In the genomic region with DNA sequence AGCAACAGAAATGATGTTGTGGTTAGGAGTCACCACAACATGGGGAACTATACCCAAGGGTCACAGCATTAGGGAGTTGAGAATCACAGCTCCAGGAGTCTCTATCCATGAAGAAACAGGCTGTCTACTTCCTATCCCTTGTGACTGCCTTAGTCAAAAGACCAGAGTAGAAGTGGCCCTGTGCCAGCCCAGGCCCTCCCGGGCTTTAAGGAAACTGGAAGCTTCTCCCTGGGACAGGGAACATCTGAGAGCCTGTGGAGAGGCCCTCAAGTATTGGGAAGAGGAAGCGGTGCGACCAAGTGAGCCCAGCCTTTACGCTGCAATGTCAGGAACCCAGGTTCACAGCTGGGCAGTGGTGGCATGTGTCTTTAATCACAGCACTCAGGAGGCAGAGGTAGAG, we compare ENCODE assay signal across 15 mouse cellular contexts. TPM values are rescaled to one million over a fixed set of nuclear protein-coding genes. Genes with fewer than 3 reads are reported as not detected.
A peak's percentile ranks its signal among the peaks of the same experiment; 100 is the strongest.
DNase-seq lines count a peak whose midpoint lies in the region.
"Had no signal": no experiment of that assay in that cellular context is flagged by ENCODE, and none has a peak within 500 bp of the region (broad histone marks: within the 10 kb centered on the region; RNA-seq: fewer than 3 reads in every experiment).

No protein-coding gene starts in this region.

- peak; percentile 24 for DNase-seq in cerebellum, adult 9-11 months
- no peak for DNase-seq in cerebellum, adult 18-20 months
- DNase-seq in kidney, postnatal 4 days = peak; percentile 42 to 52
- DNase-seq in kidney, postnatal 36 days = no peak
- peak; percentile 50 for DNase-seq in 416B (ENCODE audit: low read depth)
- peak; percentile 52 for DNase-seq in lung, postnatal 36 days
- no peak for DNase-seq in layer of hippocampus, postnatal 36 days
- no peak for DNase-seq in layer of hippocampus, postnatal 10 days (ENCODE audit: low spot score in 2 of 2)
- DNase-seq: adrenal gland, adult 2 months; adrenal gland, postnatal 36 days; cerebellum, adult 8-10 months; cerebellum, postnatal 25 days; gastrocnemius, postnatal 36 days; heart, adult 2 months had no signal

RNA-seq across cellular contexts. Expression of a gene that starts 4.6 kb away (rescaled TPM):
- total RNA-seq in layer of hippocampus, postnatal 36 days (2021) = 1 to 10 TPM; 2.0 to 2.9 TPM
- 1 to 10 TPM; 2.8 TPM for total RNA-seq in layer of hippocampus, postnatal 10 days (2021)
- total RNA-seq: CH12.LX had no signal

RNA-seq across cellular contexts. Expression of a gene that starts 24.4 kb away (rescaled TPM):
- 10 to 100 TPM; 23.8 to 29.7 TPM for total RNA-seq in layer of hippocampus, postnatal 36 days (2021)
- 10 to 100 TPM; 24.0 to 24.1 TPM for total RNA-seq in layer of hippocampus, postnatal 10 days (2021)

RNA-seq across cellular contexts. Expression of a gene that starts 24.6 kb away (rescaled TPM):
- total RNA-seq in layer of hippocampus, postnatal 36 days (2021) = 100 to 1,000 TPM; 398 to 404 TPM
- 100 to 1,000 TPM; 252 to 272 TPM for total RNA-seq in layer of hippocampus, postnatal 10 days (2021)

RNA-seq across cellular contexts. Expression of a gene that starts 56.9 kb away (rescaled TPM):
- total RNA-seq in layer of hippocampus, postnatal 36 days (2021) = 10 to 100 TPM; 41.2 to 44.1 TPM
- total RNA-seq in layer of hippocampus, postnatal 10 days (2021) = 10 to 100 TPM; 45.0 to 50.9 TPM

Comparison
In these comparisons a context has a peak if more than half of its experiments do, and no peak if none do; other contexts are left out.
1. DNase-seq: peak in cerebellum, adult 9-11 months (single experiment), kidney, postnatal 4 days (2 of 2), 416B (single experiment) and lung, postnatal 36 days (single experiment); none in cerebellum, adult 18-20 months (0 of 2), kidney, postnatal 36 days (0 of 2), layer of hippocampus, postnatal 36 days (0 of 2) and layer of hippocampus, postnatal 10 days (0 of 2).